Mouse (Mus musculus): ENCODE results near the gene Gm21738.
"Not testable (repeated sequence)": the region's sequence is repeated elsewhere in the genome, so short reads cannot be mapped to it uniquely, and the experiment has no call there.

Gm21738 gene

DNA sequence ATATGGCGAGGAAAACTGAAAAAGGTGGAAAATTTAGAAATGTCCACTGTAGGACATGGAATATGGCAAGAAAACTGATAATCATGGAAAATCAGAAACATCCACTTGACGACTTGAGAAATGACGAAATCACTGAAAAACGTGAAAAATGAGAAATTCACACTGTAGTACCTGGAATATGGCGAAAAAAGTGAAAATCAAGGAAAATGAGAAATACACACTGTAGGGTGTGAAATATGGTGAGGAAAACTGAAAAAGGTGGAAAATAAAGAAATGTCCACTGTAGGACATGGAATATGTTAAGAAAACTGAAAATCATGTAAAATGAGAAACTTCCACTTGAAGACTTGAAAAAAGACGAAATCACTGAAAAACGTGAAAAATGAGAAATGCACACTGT lies at the start of gene Gm21738:
Gm21738 (minus strand) TSS at position 101 of the 400 bp plus-strand sequence.
- not testable (repeated sequence) for DNase-seq (ENCODE audit: low spot score in 2 of 2)

DNA sequence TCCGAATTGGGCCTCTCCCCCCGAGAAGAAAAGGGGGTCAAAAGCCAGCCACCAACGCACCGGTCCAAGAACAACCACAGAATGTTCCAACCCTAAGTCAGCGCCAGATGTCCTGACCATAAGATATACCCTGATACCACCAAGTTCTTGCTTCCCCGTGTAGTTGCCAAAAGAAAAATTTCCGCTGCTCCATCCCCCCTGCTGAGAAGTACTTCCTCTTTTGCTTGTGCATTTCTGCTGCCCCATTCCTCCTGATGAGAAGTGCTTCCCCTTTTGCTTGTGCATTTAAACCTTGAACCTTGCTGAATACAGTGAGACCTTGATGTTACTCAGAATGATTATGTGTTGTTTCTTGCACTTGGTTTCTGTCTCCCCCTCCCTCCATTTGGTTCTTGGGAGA lies 35.0 kb downstream of the Gm21738 start:
- DNase-seq (ENCODE audit: low spot score in 2 of 2): not testable (repeated sequence)

Data from spleen, postnatal 36 days (tissue).